Mouse (Mus musculus) neural tube, embryonic 11.5 days (tissue): Measurements from ENCODE around the gene Pias4. TPM values are rescaled to one million over a fixed set of nuclear protein-coding genes. Genes with fewer than 3 reads are reported as not detected.
A peak's percentile ranks its signal among the peaks of the same experiment; 100 is the strongest.
"Not testable (repeated sequence)": the region's sequence is repeated elsewhere in the genome, so short reads cannot be mapped to it uniquely, and the experiment has no call there.

ENCODE experiments used
- ATAC-seq: fragments of 200-750 bp; cut with Nextera tagmentation; 2 replicates; pipeline ENCODE4 v1.8.0; 2017; ENCODE audit warnings: moderate number of reproducible peaks, mild to moderate bottlenecking, moderate TSS enrichment, moderate library complexity; ENCODE audit not compliant: insufficient read depth, low FRiP score, low TSS enrichment
- DNase-seq: peaks from one replicate; pipeline ENCODE4 v3.0.0-alpha.2; 2015; ENCODE audit warnings: low spot score
- H3K27ac ChIP-seq: fragments of 300-500 bp; sonication (generic); 2 replicates; pipeline ENCODE4 v1.5.1; 2014; ENCODE audit warnings: low read depth, mild to moderate bottlenecking, low read length
- H3K27me3 ChIP-seq: fragments of 300-500 bp; sonication (generic); 2 replicates; pipeline ENCODE4 v1.6.1; 2014; ENCODE audit warnings: mild to moderate bottlenecking, low read length, mixed read lengths; ENCODE audit not compliant: control insufficient read depth, insufficient read depth
- H3K36me3 ChIP-seq: fragments of 300-500 bp; sonication (generic); 2 replicates; pipeline ENCODE4 v1.6.1; 2014; ENCODE audit warnings: mild to moderate bottlenecking, low read length, moderate library complexity, mixed read lengths; ENCODE audit not compliant: control insufficient read depth, insufficient read depth
- H3K4me1 ChIP-seq: fragments of 300-500 bp; sonication (generic); 2 replicates; pipeline ENCODE4 v1.6.1; 2014; ENCODE audit warnings: low read length, mixed read lengths; ENCODE audit not compliant: control insufficient read depth, insufficient read depth
- H3K4me2 ChIP-seq: fragments of 300-500 bp; sonication (generic); 2 replicates; pipeline ENCODE4 v1.6.1; 2014; ENCODE audit warnings: low read depth, mild to moderate bottlenecking, moderate library complexity
- H3K4me3 ChIP-seq: fragments of 300-500 bp; sonication (generic); 2 replicates; pipeline ENCODE4 v1.5.1; 2014; ENCODE audit warnings: low read depth, low read length
- H3K9ac ChIP-seq: fragments of 300-500 bp; sonication (generic); 2 replicates; pipeline ENCODE4 v1.6.1; 2014; ENCODE audit warnings: mild to moderate bottlenecking, low read length
- H3K9me3 ChIP-seq: fragments of 300-500 bp; sonication (generic); 2 replicates; pipeline ENCODE4 v1.6.1; 2016; ENCODE audit warnings: low read length; ENCODE audit not compliant: control insufficient read depth
- WGBS: fragments of 180-500 bp; shearing (Covaris S2); extraction: QIAGEN DNeasy Blood & Tissue Kit; methylation state at CpG from one replicate; pipeline ENCODE4 v1.1.7; 2014; 5-methylcytosine and 5-hydroxymethylcytosine counted together
- polyA plus RNA-seq: library from polyadenylated mRNA; unstranded; fragments of >200 nt; fragmentation: Nextera tagmentation; extraction: Ambion mirVana; gene quantifications from 2 replicates; pipeline ENCODE4 v1.2.1, GENCODE M21; 2014

The Pias4 gene
- polyA plus RNA-seq = 68.3 and 68.4 TPM in 2 replicates

- DNase-seq (peak; percentile 100), ATAC-seq (peak; percentile 83)
- Histone ChIP-seq H3K27ac (peak within 1 kb of the TSS; percentile 64), H3K4me2 (peak within 1 kb of the TSS; percentile 91), H3K9me3 (no peaks in the 10 kb centered on the region), H3K9ac (peak within 1 kb of the TSS; percentile 78), H3K36me3 (peaks cover 4% of the 10 kb centered on the region; the same call in 1 of the 2 replicates), H3K4me3 (peak within 1 kb of the TSS; percentile 96), H3K27me3 (no peaks in the 10 kb centered on the region), H3K4me1 (peaks cover 20% of the 10 kb centered on the region)
- WGBS = under 1% methylated on average over 53 of the region's 64 CpGs
Observed at GRCm38 (mm10) chr10:81167200-81168086, at the start of gene Pias4. Pias4 (minus strand) TSS chr10:81167923.

- not testable (repeated sequence) for H3K9ac ChIP-seq, ATAC-seq, H3K4me2 ChIP-seq, H3K9me3 ChIP-seq, DNase-seq, H3K27ac ChIP-seq, H3K4me1 ChIP-seq, H3K27me3 ChIP-seq, H3K36me3 ChIP-seq, H3K4me3 ChIP-seq
- WGBS = 23% methylated on average over 1 of the region's 1 CpGs
Observed at GRCm38 (mm10) chr10:81217267-81217666, 49.5 kb upstream of the Pias4 start.

GRCm38 (mm10) chr10:81216810-81217209 lies 49.1 kb upstream of the Pias4 start:
- 89% methylated on average over 6 of the region's 6 CpGs for WGBS
- no peak overlapping the region for H3K4me3 ChIP-seq
- H3K4me2 ChIP-seq = no peak overlapping the region
- no peaks in the 10 kb centered on the region for H3K27me3 ChIP-seq
- peaks cover 2% of the 10 kb centered on the region for H3K36me3 ChIP-seq
- DNase-seq (no peak), ATAC-seq (no peak)
- no peaks in the 10 kb centered on the region for H3K4me1 ChIP-seq
- H3K27ac ChIP-seq = no peak overlapping the region
- H3K9me3 ChIP-seq = no peaks in the 10 kb centered on the region
- H3K9ac ChIP-seq = no peak overlapping the region

- Histone ChIP-seq H3K9me3 (no peaks in the 10 kb centered on the region), H3K36me3 (peaks cover 2% of the 10 kb centered on the region), H3K27me3 (no peaks in the 10 kb centered on the region), H3K27ac (no peak overlapping the region), H3K4me1 (no peaks in the 10 kb centered on the region), H3K9ac (no peak overlapping the region), H3K4me3 (no peak overlapping the region), H3K4me2 (no peak overlapping the region)
- 87% methylated on average over 6 of the region's 6 CpGs for WGBS
- DNase-seq (no peak), ATAC-seq (no peak)
Observed at GRCm38 (mm10) chr10:81216260-81216659, 48.5 kb upstream of the Pias4 start.

GRCm38 (mm10) chr10:81210154-81210553 lies 42.4 kb upstream of the Pias4 start:
- H3K4me3 ChIP-seq = no peak overlapping the region
- ATAC-seq (no peak), DNase-seq (no peak)
- no peak overlapping the region for H3K27ac ChIP-seq
- H3K27me3 ChIP-seq = no peaks in the 10 kb centered on the region
- no peaks in the 10 kb centered on the region for H3K9me3 ChIP-seq
- 96% methylated on average over 5 of the region's 5 CpGs for WGBS
- no peak overlapping the region for H3K4me2 ChIP-seq
- no peak overlapping the region for H3K9ac ChIP-seq
- peaks cover 6% of the 10 kb centered on the region for H3K36me3 ChIP-seq
- H3K4me1 ChIP-seq = no peaks in the 10 kb centered on the region

- DNase-seq (no peak), ATAC-seq (no peak)
- Histone ChIP-seq H3K4me3 (no peak overlapping the region), H3K9ac (no peak overlapping the region), H3K36me3 (no peaks in the 10 kb centered on the region), H3K27ac (no peak overlapping the region), H3K4me2 (no peak overlapping the region), H3K4me1 (no peaks in the 10 kb centered on the region), H3K27me3 (no peaks in the 10 kb centered on the region), H3K9me3 (no peaks in the 10 kb centered on the region)
- WGBS = 64% methylated on average over 4 of the region's 4 CpGs
Observed at GRCm38 (mm10) chr10:81204137-81204536, 36.4 kb upstream of the Pias4 start.

- Histone ChIP-seq H3K4me1 (no peaks in the 10 kb centered on the region), H3K9me3 (no peaks in the 10 kb centered on the region), H3K36me3 (no peaks in the 10 kb centered on the region), H3K9ac (no peak overlapping the region), H3K4me2 (no peak overlapping the region), H3K27ac (no peak overlapping the region), H3K4me3 (no peak overlapping the region), H3K27me3 (no peaks in the 10 kb centered on the region)
- WGBS = 73% methylated on average over 8 of the region's 8 CpGs
- no peak for DNase-seq
- ATAC-seq = no peak
Observed at GRCm38 (mm10) chr10:81202978-81203720, 35.4 kb upstream of the Pias4 start.

GRCm38 (mm10) chr10:81201807-81202758 lies 34.4 kb upstream of the Pias4 start, which contains the start of gene Nmrk2:
Nmrk2 (minus strand) TSS chr10:81202051.
- no peak within 1 kb of the TSS for H3K9ac ChIP-seq
- no peak within 1 kb of the TSS for H3K27ac ChIP-seq
- no peaks in the 10 kb centered on the region for H3K36me3 ChIP-seq
- ATAC-seq (no peak), DNase-seq (no peak)
- H3K4me1 ChIP-seq = no peaks in the 10 kb centered on the region
- no peak within 1 kb of the TSS for H3K4me3 ChIP-seq
- H3K27me3 ChIP-seq = no peaks in the 10 kb centered on the region
- H3K4me2 ChIP-seq = no peak within 1 kb of the TSS
- 59% methylated on average over 13 of the region's 13 CpGs for WGBS
- H3K9me3 ChIP-seq = no peaks in the 10 kb centered on the region
